Mouse (Mus musculus) kidney, adult 2 months (tissue): Measurements from ENCODE around the gene Zfp746. TPM values are rescaled to one million over a fixed set of nuclear protein-coding genes. Genes with fewer than 3 reads are reported as not detected.

ENCODE experiments used
- DNase-seq: peaks from one replicate; pipeline ENCODE4 v3.0.0; 2021
- H3K27ac ChIP-seq: fragments of 200-500 bp; 2 replicates; pipeline ENCODE4 v1.5.1; 2012; ENCODE audit warnings: low read depth, low read length, control low read depth, inconsistent platforms; ENCODE audit not compliant: insufficient read depth
- H3K27me3 ChIP-seq: fragments of 200-500 bp; replicated peaks from 2 replicates; pipeline ENCODE4 v1.6.1; 2012; ENCODE audit warnings: mild to moderate bottlenecking, moderate library complexity, low read length, inconsistent platforms; ENCODE audit not compliant: control insufficient read depth, insufficient read depth
- H3K36me3 ChIP-seq: fragments of 200-500 bp; 2 replicates; pipeline ENCODE4 v1.6.1; 2012; ENCODE audit warnings: mild to moderate bottlenecking, moderate library complexity, low read length, inconsistent platforms; ENCODE audit not compliant: control insufficient read depth, insufficient read depth
- H3K4me1 ChIP-seq: fragments of 200-500 bp; 2 replicates; pipeline ENCODE4 v1.6.1; 2011; ENCODE audit warnings: low read length; ENCODE audit not compliant: control insufficient read depth, insufficient read depth
- H3K4me3 ChIP-seq: fragments of 200-500 bp; 2 replicates; pipeline ENCODE4 v1.5.1; 2011; ENCODE audit warnings: mild to moderate bottlenecking, low read depth, low read length, control low read depth; ENCODE audit not compliant: insufficient read depth
- CTCF ChIP-seq: fragments of 200-500 bp; conservative IDR thresholded peaks from 2 replicates; pipeline ENCODE4 v1.5.1; 2011; ENCODE audit warnings: low read depth, mild to moderate bottlenecking, control low read depth, low read length, moderate library complexity, mixed read lengths; ENCODE audit not compliant: insufficient read depth, insufficient read length
- POLR2A ChIP-seq: fragments of 200-500 bp; IDR thresholded peaks from one replicate; pipeline ENCODE4 v1.6.1; 2011; ENCODE audit warnings: low read depth, low read length, control low read depth
- WGBS: fragments of 180-500 bp; shearing (Covaris S2); methylation state at CpG from one replicate; pipeline ENCODE4 v1.1.7; 2018; 5-methylcytosine and 5-hydroxymethylcytosine counted together
- polyA plus RNA-seq: library from polyadenylated mRNA; depleted of rRNA; stranded (reverse); fragments of >200 nt; gene quantifications from 2 replicates; pipeline ENCODE4 v1.2.3, GENCODE M21; 2012

The Zfp746 gene
- polyA plus RNA-seq, 1 experiment: 14.8 TPM

DNA sequence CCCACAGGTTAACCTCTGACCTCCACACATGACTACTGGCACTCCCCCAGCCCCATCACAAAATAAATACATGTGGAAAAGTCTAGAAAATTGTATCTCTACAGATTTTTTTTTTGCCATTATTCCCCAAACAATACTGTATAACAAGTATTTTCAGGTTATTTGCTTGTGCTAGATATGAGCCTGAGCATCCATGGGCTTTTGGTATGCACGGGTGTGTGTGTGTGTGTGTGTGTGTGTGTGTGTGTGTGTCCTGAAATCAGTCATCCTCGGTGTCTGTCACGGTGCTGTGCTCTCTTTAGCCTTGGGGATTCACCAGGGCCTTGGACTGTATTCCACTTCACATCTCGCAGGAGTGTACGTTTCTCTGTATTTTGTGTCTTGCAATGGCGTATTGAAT is 34.3 kb downstream of the Zfp746 start:
- Histone ChIP-seq H3K27me3 (no peaks in the 10 kb centered on the region), H3K36me3 (no peaks in the 10 kb centered on the region), H3K27ac (no peak overlapping the region), H3K4me3 (no peak overlapping the region), H3K4me1 (no peaks in the 10 kb centered on the region; the same call in 1 of the 2 replicates)
- WGBS: 58% methylated on average over 6 of the region's 6 CpGs
- no peak for DNase-seq
- TF ChIP-seq CTCF (no peak), POLR2A (no peak)

DNA sequence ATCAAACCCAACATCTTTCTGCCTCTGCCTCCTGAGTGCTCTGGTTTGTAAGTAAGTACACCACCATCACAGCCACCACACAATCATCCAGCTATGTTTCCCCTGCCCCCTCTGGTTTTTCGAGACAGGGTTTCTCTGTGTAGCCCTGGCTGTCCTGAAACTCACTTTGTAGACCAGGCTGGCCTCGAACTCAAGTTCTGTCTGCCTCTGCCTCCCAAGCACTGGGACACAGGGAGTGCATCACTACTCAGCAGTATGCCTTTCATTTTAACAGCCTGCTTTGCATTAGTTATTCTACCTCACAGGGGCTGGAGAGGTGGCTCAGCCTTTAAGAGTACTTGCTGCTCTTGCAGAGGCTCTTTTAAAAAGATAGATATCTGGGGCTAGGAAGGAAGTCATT is 34.7 kb downstream of the Zfp746 start:
- no peaks in the 10 kb centered on the region for H3K27me3 ChIP-seq
- H3K27ac ChIP-seq: no peak overlapping the region
- no peaks in the 10 kb centered on the region; the same call in 1 of the 2 replicates for H3K4me1 ChIP-seq
- WGBS: 72% methylated on average over 2 of the region's 2 CpGs
- H3K36me3 ChIP-seq: no peaks in the 10 kb centered on the region
- H3K4me3 ChIP-seq: no peak overlapping the region
- DNase-seq: no peak
- TF ChIP-seq CTCF: no peak
- TF ChIP-seq POLR2A: no peak

DNA sequence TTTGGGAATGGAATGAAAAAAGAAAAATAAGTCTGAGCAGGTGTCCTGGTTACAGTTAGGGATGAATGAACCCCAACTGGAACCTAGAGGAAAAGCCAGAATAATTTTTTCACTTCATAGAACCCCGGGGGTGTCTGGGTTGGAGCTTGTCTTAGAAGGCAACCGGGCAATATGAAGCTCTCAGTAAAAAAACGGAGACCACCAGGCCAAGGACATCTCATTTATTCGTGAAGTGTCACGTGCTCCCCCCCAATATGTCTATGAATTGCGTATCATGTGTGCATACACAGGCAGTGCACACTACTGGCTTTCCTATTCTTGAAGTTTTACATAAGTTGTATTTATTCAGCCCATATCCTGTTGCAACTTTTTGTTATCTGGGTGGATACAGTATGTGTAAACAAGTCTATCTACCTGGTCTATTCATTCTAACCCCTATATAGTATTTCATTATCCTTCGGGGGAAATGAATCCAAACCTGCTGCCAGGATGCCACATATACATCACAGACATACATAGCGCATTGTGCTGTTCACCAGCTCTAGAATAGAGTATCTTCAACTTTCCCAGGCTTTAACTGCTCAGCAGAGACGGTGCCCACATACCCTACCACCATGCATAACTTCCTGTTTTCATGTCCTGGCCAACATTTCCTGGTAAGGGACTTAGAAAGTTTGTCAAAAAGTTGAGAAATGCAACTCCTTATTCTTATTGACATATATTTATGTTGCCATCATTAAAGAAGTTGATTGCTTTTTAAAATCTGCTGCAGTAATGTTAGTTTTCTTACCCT is 36.9 kb downstream of the Zfp746 start:
- WGBS: 44% methylated on average over 9 of the region's 9 CpGs
- Histone ChIP-seq H3K27ac (peak overlapping the region; percentile 51; the same call in 1 of the 2 replicates), H3K36me3 (no peaks in the 10 kb centered on the region), H3K27me3 (no peaks in the 10 kb centered on the region), H3K4me3 (peak overlapping the region; percentile 94; the same call in 1 of the 2 replicates), H3K4me1 (no peaks in the 10 kb centered on the region; the same call in 1 of the 2 replicates)
- TF ChIP-seq POLR2A (no peak), CTCF (no peak)
- DNase-seq: no peak

DNA sequence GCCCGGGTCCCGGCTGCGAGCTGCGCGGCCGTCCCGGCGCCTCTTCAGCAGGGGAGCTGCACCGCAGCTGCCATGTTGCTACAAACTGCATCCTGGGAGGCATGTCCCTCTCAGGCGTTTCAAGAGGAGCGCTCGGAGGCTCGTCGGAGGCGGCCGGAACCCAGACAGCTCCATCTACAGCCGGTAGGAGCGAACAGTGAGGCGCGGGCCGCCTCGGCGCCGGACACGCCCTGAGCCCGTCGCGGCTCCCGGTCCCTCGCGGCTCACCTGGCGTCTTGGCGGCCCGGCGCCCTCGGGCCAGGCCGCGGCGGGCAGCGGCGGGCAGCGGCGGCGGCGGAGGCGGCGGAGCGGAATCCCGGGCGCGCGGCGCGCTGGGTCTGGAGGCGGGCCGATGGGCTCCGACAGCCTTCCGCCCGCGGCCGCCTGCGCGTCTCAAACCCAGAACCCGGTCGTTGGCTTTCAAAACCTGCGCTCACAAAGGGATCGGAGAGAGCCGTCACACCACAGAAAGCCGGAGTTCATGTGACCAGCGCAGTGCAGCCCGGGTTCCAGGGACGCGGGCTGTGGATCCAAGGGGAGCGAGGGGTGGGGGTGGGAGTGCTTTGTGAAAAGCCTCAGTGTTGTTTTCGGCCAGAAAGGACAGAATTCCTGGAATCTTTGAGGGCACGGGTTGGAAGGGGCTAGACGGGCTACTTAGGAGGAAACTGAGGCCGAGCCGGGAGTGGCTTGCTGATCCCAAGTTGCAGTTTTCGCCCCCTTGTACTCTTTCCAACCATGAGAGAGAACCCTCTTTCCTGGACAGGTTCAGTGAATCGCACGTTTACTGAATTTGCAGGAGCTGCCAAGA is 37.7 kb downstream of the Zfp746 start, which contains the start of gene Zfp777:
Gene Zfp777, minus strand, starts transcription at position 486 of the 847 bp plus-strand sequence.
- 2% methylated on average over 82 of the region's 82 CpGs for WGBS
- H3K27ac ChIP-seq: peak within 1 kb of the TSS; percentile 51
- H3K36me3 ChIP-seq: 0 out of 2 replicates have a peak, but pooled peaks cover under 1% of the 10 kb centered on the region
- no peaks in the 10 kb centered on the region for H3K27me3 ChIP-seq
- H3K4me3 ChIP-seq: peak within 1 kb of the TSS; percentile 94
- peak; percentile 44 for TF ChIP-seq CTCF
- TF ChIP-seq POLR2A: peak; percentile 60
- DNase-seq: peak; percentile 89
- no peaks in the 10 kb centered on the region; the same call in 1 of the 2 replicates for H3K4me1 ChIP-seq

DNA sequence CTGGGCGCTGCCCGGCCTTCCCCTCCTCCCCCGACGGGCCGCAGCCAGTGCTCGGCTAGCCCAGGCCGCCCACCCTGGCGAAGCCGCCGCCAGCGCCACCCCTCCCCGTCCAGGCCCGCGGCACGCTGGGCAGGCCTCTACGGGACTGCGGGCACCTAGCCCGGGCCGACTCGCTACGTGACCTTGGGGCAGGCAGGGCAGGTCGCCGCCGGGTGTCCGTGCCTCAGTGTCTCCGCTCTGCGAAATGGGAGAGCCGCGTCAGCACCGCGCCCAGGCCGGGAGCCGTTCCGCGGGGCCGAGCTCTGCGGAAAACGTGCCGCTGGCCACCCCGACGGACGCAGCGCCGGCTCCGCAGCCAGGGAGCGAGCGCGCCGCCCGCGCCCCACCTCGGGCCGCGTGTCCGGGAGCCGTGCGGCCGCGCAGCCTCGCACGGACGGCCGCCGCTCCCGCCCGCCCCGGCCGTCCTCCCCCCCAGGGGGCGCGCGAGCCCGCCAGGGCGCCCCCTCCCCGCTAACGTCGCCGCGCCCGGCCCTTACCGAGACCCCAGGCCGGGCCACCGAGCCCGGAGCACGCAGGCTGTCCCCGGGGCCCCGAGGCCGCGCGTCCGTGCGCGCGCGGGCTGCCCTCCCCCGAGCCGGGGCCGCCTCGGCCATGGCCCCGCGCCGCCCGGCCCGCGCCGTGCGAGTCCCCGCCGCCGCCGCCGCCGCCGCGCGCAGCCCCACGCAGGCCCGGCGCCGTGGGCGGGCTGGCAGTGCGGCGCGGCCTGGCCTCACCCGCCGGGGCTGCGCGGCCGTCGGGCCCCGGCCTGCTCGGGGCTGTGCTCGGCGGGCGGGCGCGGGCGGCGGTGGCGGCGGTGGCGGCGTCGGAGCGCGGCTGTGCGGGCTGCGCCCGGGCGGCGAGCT is 38.7 kb downstream of the Zfp746 start:
- H3K27ac ChIP-seq: peak overlapping the region; percentile 69; the same call in 1 of the 2 replicates
- 18% methylated on average over 149 of the region's 150 CpGs for WGBS
- peak; percentile 59 for DNase-seq

DNA sequence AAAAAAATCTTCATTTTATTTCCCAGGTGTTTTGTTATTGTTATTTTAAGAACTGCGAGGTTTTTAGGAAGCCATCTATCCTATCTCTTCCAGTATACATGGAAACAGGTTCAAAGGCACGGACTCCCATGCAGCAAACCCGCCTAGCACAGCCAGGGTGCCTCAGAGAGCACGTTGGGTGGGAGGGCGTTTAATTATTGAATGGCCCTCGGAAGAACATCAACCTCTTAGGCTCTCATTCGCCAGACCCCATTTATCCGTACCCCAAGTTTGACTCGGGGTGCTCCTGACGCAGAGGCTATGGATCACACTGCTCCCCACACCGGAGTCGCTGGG is 39.3 kb downstream of the Zfp746 start:
- peak; percentile 24 for DNase-seq
- H3K4me3 ChIP-seq: peak overlapping the region; percentile 94
- no peaks in the 10 kb centered on the region for H3K27me3 ChIP-seq
- H3K4me1 ChIP-seq: no peaks in the 10 kb centered on the region; the same call in 1 of the 2 replicates
- 3% methylated on average over 12 of the region's 12 CpGs for WGBS
- no peak overlapping the region for H3K27ac ChIP-seq
- TF ChIP-seq CTCF: no peak
- TF ChIP-seq POLR2A: no peak
- peaks cover 3% of the 10 kb centered on the region for H3K36me3 ChIP-seq

More for the DNA sequence above, 38.7 kb downstream of the Zfp746 start:
- Histone ChIP-seq H3K4me1 (no peaks in the 10 kb centered on the region; the same call in 1 of the 2 replicates), H3K4me3 (peak overlapping the region; percentile 94), H3K27me3 (no peaks in the 10 kb centered on the region), H3K36me3 (peaks cover 3% of the 10 kb centered on the region)
- TF ChIP-seq POLR2A (no peak), CTCF (no peak)
